Mouse (Mus musculus) lung, postnatal 0 days (tissue): ENCODE measurements at regions not wholly inside any gene's neighbourhood (a gene's known extent, or its start where the extent isn't known, plus 50 kb on each side); places are given as distances from the start of the nearest gene placed in this dataset.

Experiments
- ATAC-seq: fragments of 200-750 bp; cut with Nextera tagmentation; 2 replicates; pipeline ENCODE4 v1.8.0; 2017; ENCODE audit warnings: moderate library complexity
- DNase-seq: peaks from one replicate; pipeline ENCODE4 v3.0.0-alpha.2; 2016; ENCODE audit warnings: low spot score
- H3K27ac ChIP-seq: fragments of 300-500 bp; sonication (generic); 2 replicates; pipeline ENCODE4 v1.5.1; 2014; ENCODE audit warnings: antibody characterized with exemption, mild to moderate bottlenecking, low read length, mixed read lengths
- H3K27me3 ChIP-seq: fragments of 300-500 bp; sonication (generic); replicated peaks from 2 replicates; pipeline ENCODE4 v1.6.1; 2014; ENCODE audit warnings: low read length, mixed read lengths; ENCODE audit not compliant: insufficient read depth
- H3K36me3 ChIP-seq: fragments of 300-500 bp; sonication (generic); 2 replicates; pipeline ENCODE4 v1.6.1; 2014; ENCODE audit warnings: low read length, mixed read lengths; ENCODE audit not compliant: insufficient read depth
- H3K4me1 ChIP-seq: fragments of 300-500 bp; sonication (generic); 2 replicates; pipeline ENCODE4 v1.6.1; 2014; ENCODE audit warnings: antibody characterized with exemption, low read depth, low read length, mixed read lengths; ENCODE audit not compliant: insufficient read depth
- H3K4me2 ChIP-seq: fragments of 300-500 bp; sonication (generic); replicated peaks from 2 replicates; pipeline ENCODE4 v1.6.1; 2014; ENCODE audit warnings: low read depth, mild to moderate bottlenecking, low read length, moderate library complexity, mixed read lengths
- H3K4me3 ChIP-seq: fragments of 300-500 bp; sonication (generic); 2 replicates; pipeline ENCODE4 v1.5.1; 2014; ENCODE audit warnings: low read depth, low read length
- H3K9ac ChIP-seq: fragments of 300-500 bp; sonication (generic); replicated peaks from 2 replicates; pipeline ENCODE4 v1.6.1; 2014; ENCODE audit warnings: low read depth, mild to moderate bottlenecking
- H3K9me3 ChIP-seq: fragments of 300-500 bp; sonication (generic); 2 replicates; pipeline ENCODE4 v1.6.1; 2016; ENCODE audit warnings: low read length, mixed read lengths
- CTCF ChIP-seq: IDR thresholded peaks from 2 replicates; pipeline ENCODE4 v1.5.1; 2016; ENCODE audit warnings: antibody characterized with exemption, mild to moderate bottlenecking
- EP300 ChIP-seq: IDR thresholded peaks from 2 replicates; pipeline ENCODE4 v1.6.1; 2016; ENCODE audit warnings: antibody characterized with exemption, mild to moderate bottlenecking, control low read depth
- WGBS: fragments of 180-500 bp; shearing (Covaris S2); extraction: QIAGEN DNeasy Blood & Tissue Kit; methylation state at CpG from one replicate; pipeline ENCODE4 v1.1.7; 2014; 5-methylcytosine and 5-hydroxymethylcytosine counted together

- DNase-seq (no peak), ATAC-seq (no peak)
- no peak overlapping the region for H3K4me2 ChIP-seq
- no peak overlapping the region for H3K27ac ChIP-seq
- H3K36me3 ChIP-seq = no peaks in the 10 kb centered on the region
- H3K4me1 ChIP-seq = no peaks in the 10 kb centered on the region
- H3K9ac ChIP-seq = no peak overlapping the region
- WGBS = 32% methylated on average over 17 of the region's 17 CpGs
- H3K4me3 ChIP-seq = no peak overlapping the region
- no peaks in the 10 kb centered on the region for H3K27me3 ChIP-seq
- no peak for TF ChIP-seq EP300
- TF ChIP-seq CTCF = no peak
- no peaks in the 10 kb centered on the region for H3K9me3 ChIP-seq
Observed at GRCm38 (mm10) chr2:169158005-169158673, 202.8 kb upstream of the Zfp64 start.

DNA sequence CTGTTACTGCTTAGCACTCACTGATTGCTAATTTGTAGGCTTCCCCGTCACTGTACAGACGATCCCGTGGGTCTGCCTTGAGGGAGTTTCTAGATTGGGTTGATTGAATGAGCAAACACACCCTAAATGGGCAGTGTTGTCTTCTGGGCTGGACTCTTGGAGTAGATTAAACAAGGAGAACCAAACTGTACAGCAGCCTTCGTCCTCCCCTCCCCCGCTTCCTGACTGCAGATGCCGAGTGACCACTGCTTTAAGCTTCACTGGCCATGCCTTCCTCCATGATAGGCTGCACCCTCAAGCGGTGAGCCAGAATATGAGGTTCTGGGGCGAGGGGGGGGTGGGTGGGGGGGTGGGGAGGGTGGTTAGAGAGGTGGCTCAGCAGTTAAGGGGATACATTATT, 201.5 kb upstream of the Zfp64 start:
- ATAC-seq (peak; percentile 38), DNase-seq (peak; percentile 49)

GRCm38 (mm10) chr2:169154881-169155280, 199.5 kb upstream of the Zfp64 start:
- no peaks in the 10 kb centered on the region for H3K27me3 ChIP-seq
- no peak for ATAC-seq
- H3K27ac ChIP-seq = no peak overlapping the region
- no peaks in the 10 kb centered on the region for H3K9me3 ChIP-seq
- no peak for TF ChIP-seq CTCF
- no peak for TF ChIP-seq EP300
- no peaks in the 10 kb centered on the region for H3K36me3 ChIP-seq
- H3K4me1 ChIP-seq = no peaks in the 10 kb centered on the region
- no peak overlapping the region for H3K4me2 ChIP-seq
- no peak overlapping the region for H3K9ac ChIP-seq
- 83% methylated on average over 12 of the region's 12 CpGs for WGBS
- no peak overlapping the region for H3K4me3 ChIP-seq
- no peak for DNase-seq

More for the DNA sequence above, 201.5 kb upstream of the Zfp64 start:
- no peak overlapping the region for H3K4me3 ChIP-seq
- H3K9me3 ChIP-seq = no peaks in the 10 kb centered on the region
- no peak overlapping the region for H3K27ac ChIP-seq
- 38% methylated on average over 8 of the region's 8 CpGs for WGBS
- H3K4me2 ChIP-seq = no peak overlapping the region
- no peak overlapping the region for H3K9ac ChIP-seq
- H3K27me3 ChIP-seq = no peaks in the 10 kb centered on the region
- TF ChIP-seq EP300 (no peak), CTCF (no peak)
- no peaks in the 10 kb centered on the region for H3K4me1 ChIP-seq
- no peaks in the 10 kb centered on the region for H3K36me3 ChIP-seq

DNA sequence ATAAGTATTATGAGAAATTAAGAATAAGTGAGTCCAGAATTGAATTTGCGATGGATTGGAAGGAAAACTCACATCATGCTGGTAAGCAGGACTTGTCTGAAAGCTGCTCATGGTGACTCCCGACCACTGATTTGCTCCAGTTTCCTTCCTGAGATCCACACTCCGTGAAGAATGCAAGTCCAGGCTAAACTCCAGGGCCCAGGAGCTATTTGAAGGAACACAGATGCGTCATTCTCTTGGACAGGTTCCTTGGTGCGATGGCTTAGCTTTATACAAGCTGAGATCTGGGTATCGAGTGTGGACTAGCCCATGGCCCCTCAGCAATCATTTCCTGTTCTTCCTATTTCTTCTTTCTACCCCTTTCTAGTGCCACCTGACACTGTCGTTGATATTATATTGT, 192.3 kb upstream of the Zfp64 start:
- Histone ChIP-seq H3K9ac (no peak overlapping the region), H3K4me2 (no peak overlapping the region), H3K27ac (no peak overlapping the region), H3K4me1 (no peaks in the 10 kb centered on the region), H3K36me3 (no peaks in the 10 kb centered on the region), H3K27me3 (no peaks in the 10 kb centered on the region), H3K9me3 (no peaks in the 10 kb centered on the region), H3K4me3 (no peak overlapping the region)
- ATAC-seq = no peak
- no peak for DNase-seq
- TF ChIP-seq EP300 (no peak), CTCF (no peak)
- WGBS = 76% methylated on average over 7 of the region's 7 CpGs

- H3K9ac ChIP-seq = no peak overlapping the region
- H3K4me1 ChIP-seq = no peaks in the 10 kb centered on the region
- 45% methylated on average over 8 of the region's 8 CpGs for whole genome bisulfite sequencing
- ATAC-seq (peak; percentile 60), DNase-seq (peak; percentile 54)
- no peak overlapping the region for H3K4me2 ChIP-seq
- H3K27ac ChIP-seq = no peak overlapping the region
- H3K36me3 ChIP-seq = no peaks in the 10 kb centered on the region
- no peak overlapping the region for H3K4me3 ChIP-seq
- H3K27me3 ChIP-seq = no peaks in the 10 kb centered on the region
- TF ChIP-seq CTCF (no peak), EP300 (0 out of 2 replicates have a peak, but pooled peaks have one; percentile 30)
- no peaks in the 10 kb centered on the region for H3K9me3 ChIP-seq
Observed at GRCm38 (mm10) chr2:169142224-169142623, 186.8 kb upstream of the Zfp64 start.

GRCm38 (mm10) chr2:169133855-169134254, 178.5 kb upstream of the Zfp64 start:
- no peaks in the 10 kb centered on the region for H3K36me3 ChIP-seq
- peak; percentile 37; the same call in 1 of the 2 replicates for ATAC-seq
- TF ChIP-seq CTCF = no peak
- TF ChIP-seq EP300 = peak; percentile 42; the same call in 1 of the 2 replicates
- H3K4me2 ChIP-seq = no peak overlapping the region
- no peaks in the 10 kb centered on the region for H3K27me3 ChIP-seq
- peak; percentile 20 for DNase-seq
- no peaks in the 10 kb centered on the region for H3K4me1 ChIP-seq
- WGBS = 29% methylated on average over 15 of the region's 15 CpGs
- no peak overlapping the region for H3K9ac ChIP-seq
- no peak overlapping the region for H3K27ac ChIP-seq
- H3K4me3 ChIP-seq = no peak overlapping the region
- H3K9me3 ChIP-seq = no peaks in the 10 kb centered on the region
